Mouse (Mus musculus) midbrain, embryonic 12.5 days (tissue): ENCODE measurements around the gene Gadd45g. TPM values are rescaled to one million over a fixed set of nuclear protein-coding genes. Genes with fewer than 3 reads are reported as not detected.
"Not testable (repeated sequence)": the region's sequence is repeated elsewhere in the genome, so short reads cannot be mapped to it uniquely, and the experiment has no call there.

Experiments
- ATAC-seq: fragments of 200-750 bp; cut with Nextera tagmentation; 2 replicates; pipeline ENCODE4 v1.8.0; 2017; ENCODE audit warnings: low read depth, moderate TSS enrichment, moderate library complexity; ENCODE audit not compliant: low FRiP score
- H3K27ac ChIP-seq: fragments of 300-500 bp; sonication (generic); replicated peaks from 2 replicates; pipeline ENCODE4 v1.5.1; 2016; ENCODE audit warnings: mild to moderate bottlenecking
- H3K27me3 ChIP-seq: fragments of 300-500 bp; sonication (generic); 2 replicates; pipeline ENCODE4 v1.6.1; 2016; ENCODE audit warnings: mild to moderate bottlenecking
- H3K36me3 ChIP-seq: fragments of 300-500 bp; sonication (generic); 2 replicates; pipeline ENCODE4 v1.6.1; 2016
- H3K4me1 ChIP-seq: fragments of 300-500 bp; sonication (generic); 2 replicates; pipeline ENCODE4 v1.6.1; 2016
- H3K4me2 ChIP-seq: fragments of 300-500 bp; sonication (generic); replicated peaks from 2 replicates; pipeline ENCODE4 v1.6.1; 2016; ENCODE audit warnings: mild to moderate bottlenecking, moderate library complexity
- H3K4me3 ChIP-seq: fragments of 300-500 bp; sonication (generic); 2 replicates; pipeline ENCODE4 v1.5.1; 2016; ENCODE audit warnings: mild to moderate bottlenecking
- H3K9ac ChIP-seq: fragments of 300-500 bp; sonication (generic); replicated peaks from 2 replicates; pipeline ENCODE4 v1.6.1; 2016; ENCODE audit warnings: mild to moderate bottlenecking, moderate library complexity
- H3K9me3 ChIP-seq: fragments of 300-500 bp; sonication (generic); 2 replicates; pipeline ENCODE4 v1.6.1; 2016; ENCODE audit warnings: mild to moderate bottlenecking
- WGBS: fragments of 180-500 bp; shearing (Covaris S2); methylation state at CpG from one replicate; pipeline ENCODE4 v1.1.7; 2016; 5-methylcytosine and 5-hydroxymethylcytosine counted together
- polyA plus RNA-seq: library from polyadenylated mRNA; unstranded; fragments of >200 nt; fragmentation: Nextera tagmentation; extraction: Ambion mirVana; gene quantifications from 2 replicates; pipeline ENCODE4 v1.2.1, GENCODE M21; 2016

The Gadd45g gene
- polyA plus RNA-seq, 1 experiment from 2014 or later = 354 TPM

GRCm38 (mm10) chr13:51816559-51817041, 29.9 kb upstream of the Gadd45g start:
- WGBS = 79% methylated on average over 5 of the region's 5 CpGs
- H3K27me3 ChIP-seq = no peaks in the 10 kb centered on the region
- no peak overlapping the region for H3K9ac ChIP-seq
- H3K27ac ChIP-seq = no peak overlapping the region
- H3K4me2 ChIP-seq = no peak overlapping the region
- no peak for ATAC-seq
- peaks cover 21% of the 10 kb centered on the region for H3K4me1 ChIP-seq
- H3K4me3 ChIP-seq = no peak overlapping the region
- no peaks in the 10 kb centered on the region for H3K9me3 ChIP-seq
- H3K36me3 ChIP-seq = no peaks in the 10 kb centered on the region

- Histone ChIP-seq H3K4me3 (no peak overlapping the region), H3K9ac (no peak overlapping the region), H3K27ac (no peak overlapping the region), H3K36me3 (no peaks in the 10 kb centered on the region), H3K9me3 (no peaks in the 10 kb centered on the region), H3K27me3 (no peaks in the 10 kb centered on the region), H3K4me2 (no peak overlapping the region), H3K4me1 (peaks cover 12% of the 10 kb centered on the region)
- ATAC-seq = no peak
- 85% methylated on average over 6 of the region's 6 CpGs for WGBS
Observed at GRCm38 (mm10) chr13:51818170-51818943, 28.1 kb upstream of the Gadd45g start.

DNA sequence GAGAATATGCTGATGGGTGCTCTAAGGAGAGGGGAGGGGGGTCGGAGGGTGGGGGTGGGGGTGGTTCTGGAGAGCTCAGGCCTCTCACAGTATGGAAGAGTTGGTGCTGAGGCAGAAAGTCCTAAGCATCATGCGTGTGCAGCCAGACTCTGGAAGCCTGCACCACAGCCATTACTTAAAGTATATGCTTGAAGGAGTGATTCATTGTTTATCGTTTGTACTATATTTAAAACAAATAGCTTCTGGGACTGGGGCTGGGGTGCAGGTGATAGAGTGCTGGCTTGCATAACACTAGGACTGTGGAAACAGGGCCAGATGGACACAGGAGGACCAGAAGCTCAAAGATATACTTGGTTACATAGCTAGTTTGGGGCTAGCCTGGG, 27.5 kb upstream of the Gadd45g start:
- H3K4me2 ChIP-seq = no peak overlapping the region
- no peaks in the 10 kb centered on the region for H3K36me3 ChIP-seq
- no peak overlapping the region for H3K9ac ChIP-seq
- no peak for ATAC-seq
- H3K27me3 ChIP-seq = no peaks in the 10 kb centered on the region
- WGBS = 77% methylated on average over 3 of the region's 3 CpGs
- no peak overlapping the region for H3K4me3 ChIP-seq
- peaks cover 6% of the 10 kb centered on the region for H3K4me1 ChIP-seq
- no peaks in the 10 kb centered on the region for H3K9me3 ChIP-seq
- H3K27ac ChIP-seq = no peak overlapping the region

DNA sequence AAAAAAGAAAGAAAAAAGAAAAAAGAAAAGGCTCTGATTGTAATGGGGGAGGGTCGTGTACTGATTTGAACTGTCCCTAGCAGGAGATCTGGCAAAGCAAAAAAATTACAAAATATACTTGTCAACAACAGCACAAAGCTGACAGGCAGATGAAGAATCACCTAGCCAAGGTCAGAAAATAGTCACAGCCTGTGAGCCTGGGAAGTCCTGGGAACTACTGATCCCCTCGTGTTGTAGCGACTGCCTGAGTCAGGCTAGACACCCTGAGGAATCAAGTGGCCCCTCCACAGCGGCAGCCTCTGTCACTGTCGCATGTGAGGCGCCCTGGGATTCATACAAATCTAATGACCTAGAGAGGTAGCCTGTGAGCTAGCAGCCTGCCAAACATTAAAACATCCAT, 27.1 kb upstream of the Gadd45g start:
- H3K27ac ChIP-seq = no peak overlapping the region
- H3K4me1 ChIP-seq = peaks cover 2% of the 10 kb centered on the region
- no peaks in the 10 kb centered on the region for H3K36me3 ChIP-seq
- no peak overlapping the region for H3K4me2 ChIP-seq
- H3K9me3 ChIP-seq = no peaks in the 10 kb centered on the region
- WGBS = 83% methylated on average over 6 of the region's 6 CpGs
- H3K4me3 ChIP-seq = no peak overlapping the region
- ATAC-seq = no peak
- no peak overlapping the region for H3K9ac ChIP-seq
- H3K27me3 ChIP-seq = no peaks in the 10 kb centered on the region

DNA sequence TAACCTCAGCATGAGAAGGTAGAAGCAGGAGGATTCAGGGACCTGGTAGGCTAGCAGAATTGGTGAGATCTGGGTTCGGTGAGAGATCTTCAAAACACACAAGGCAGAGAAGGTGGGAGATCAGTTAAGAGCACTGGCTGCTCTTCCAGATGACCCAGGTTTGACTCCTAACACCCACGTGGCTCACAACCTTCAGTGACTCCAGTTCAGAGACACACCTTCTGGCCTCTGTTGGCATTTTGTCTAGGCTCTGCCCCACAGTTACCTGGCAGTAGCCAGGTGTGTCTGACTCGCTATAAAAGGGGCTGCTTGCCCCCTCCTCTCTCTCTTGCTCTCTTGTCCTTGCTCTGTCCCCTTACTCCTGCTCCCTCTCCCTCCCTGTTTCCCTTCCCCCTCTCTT, 24.5 kb upstream of the Gadd45g start:
- no peak overlapping the region for H3K4me3 ChIP-seq
- ATAC-seq = no peak
- H3K27me3 ChIP-seq = no peaks in the 10 kb centered on the region
- no peak overlapping the region for H3K9ac ChIP-seq
- no peak overlapping the region for H3K27ac ChIP-seq
- H3K9me3 ChIP-seq = no peaks in the 10 kb centered on the region
- WGBS = 73% methylated on average over 3 of the region's 3 CpGs
- no peaks in the 10 kb centered on the region for H3K36me3 ChIP-seq
- H3K4me1 ChIP-seq = no peaks in the 10 kb centered on the region
- no peak overlapping the region for H3K4me2 ChIP-seq

DNA sequence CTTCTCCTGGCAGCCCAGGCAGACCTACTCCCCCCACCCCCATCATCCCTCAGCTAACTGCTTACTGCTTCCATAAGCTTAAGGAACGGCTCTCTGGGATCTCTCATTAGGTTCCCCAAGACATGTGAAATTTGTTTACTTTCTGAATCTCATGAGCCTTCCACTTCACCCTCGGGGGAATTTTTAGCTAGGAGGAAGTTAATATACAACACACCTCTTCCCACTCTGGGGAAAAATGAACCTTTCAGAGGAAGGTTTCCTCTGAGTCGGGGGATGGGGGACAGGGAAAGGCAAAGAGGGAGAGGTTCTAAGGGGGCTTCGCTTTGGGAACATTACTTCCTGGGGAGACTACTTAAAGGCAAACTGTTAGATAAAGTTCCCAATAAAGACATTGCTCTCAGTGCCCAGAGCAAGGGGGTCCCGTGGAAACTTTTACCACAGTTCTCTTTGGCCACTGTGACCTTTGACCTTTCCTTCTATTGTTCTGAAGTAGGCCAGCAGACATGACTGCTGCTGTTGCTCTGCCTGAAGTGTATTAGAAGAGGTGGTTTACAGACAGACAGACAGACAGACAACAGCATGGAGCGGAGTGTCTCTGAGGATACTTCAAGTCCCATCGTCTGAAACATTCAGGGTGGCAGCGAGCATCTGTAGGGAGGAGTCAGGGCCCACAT, 22.5 kb upstream of the Gadd45g start:
- 48% methylated on average over 8 of the region's 8 CpGs for WGBS
- no peak for ATAC-seq
- no peak overlapping the region for H3K4me2 ChIP-seq
- H3K36me3 ChIP-seq = no peaks in the 10 kb centered on the region
- H3K9me3 ChIP-seq = no peaks in the 10 kb centered on the region
- H3K4me1 ChIP-seq = no peaks in the 10 kb centered on the region
- no peak overlapping the region for H3K9ac ChIP-seq
- no peak overlapping the region for H3K4me3 ChIP-seq
- H3K27me3 ChIP-seq = no peaks in the 10 kb centered on the region
- no peak overlapping the region for H3K27ac ChIP-seq

- no peak for ATAC-seq
- no peaks in the 10 kb centered on the region for H3K36me3 ChIP-seq
- H3K4me3 ChIP-seq = no peak overlapping the region
- peaks cover 6% of the 10 kb centered on the region for H3K4me1 ChIP-seq
- H3K27me3 ChIP-seq = peaks cover 40% of the 10 kb centered on the region
- H3K4me2 ChIP-seq = no peak overlapping the region
- H3K9me3 ChIP-seq = no peaks in the 10 kb centered on the region
- no peak overlapping the region for H3K9ac ChIP-seq
- WGBS = 25% methylated on average over 10 of the region's 10 CpGs
- no peak overlapping the region for H3K27ac ChIP-seq
Observed at GRCm38 (mm10) chr13:51830744-51831450, 15.6 kb upstream of the Gadd45g start.

- Histone ChIP-seq H3K27me3 (peaks cover 52% of the 10 kb centered on the region), H3K27ac (no peak overlapping the region), H3K9me3 (no peaks in the 10 kb centered on the region), H3K4me1 (peaks cover 6% of the 10 kb centered on the region), H3K4me3 (no peak overlapping the region), H3K36me3 (no peaks in the 10 kb centered on the region), H3K9ac (no peak overlapping the region), H3K4me2 (no peak overlapping the region)
- no peak for ATAC-seq
- 93% methylated on average over 6 of the region's 6 CpGs for WGBS
Observed at GRCm38 (mm10) chr13:51832491-51832890, 14.0 kb upstream of the Gadd45g start.

DNA sequence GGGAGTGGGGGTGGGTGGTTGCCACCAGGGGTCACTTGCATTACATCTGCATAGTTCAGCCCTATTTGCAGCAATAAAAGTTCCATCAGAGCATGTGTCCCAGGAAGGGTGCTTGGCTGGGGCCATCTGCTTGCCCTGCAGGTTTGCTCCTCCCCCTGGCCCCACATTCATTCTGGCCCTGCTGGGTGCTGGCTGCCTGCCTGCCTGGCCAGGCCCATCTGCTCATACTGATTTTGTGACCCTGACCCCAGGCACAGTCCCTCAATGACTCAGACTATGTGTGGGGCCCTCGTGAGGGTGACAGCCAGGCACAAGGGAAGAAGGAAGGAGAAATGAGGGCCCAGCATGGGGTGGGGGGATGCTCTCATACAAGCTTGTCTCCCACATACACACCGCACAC, 12.9 kb upstream of the Gadd45g start:
- H3K27ac ChIP-seq = no peak overlapping the region

DNA sequence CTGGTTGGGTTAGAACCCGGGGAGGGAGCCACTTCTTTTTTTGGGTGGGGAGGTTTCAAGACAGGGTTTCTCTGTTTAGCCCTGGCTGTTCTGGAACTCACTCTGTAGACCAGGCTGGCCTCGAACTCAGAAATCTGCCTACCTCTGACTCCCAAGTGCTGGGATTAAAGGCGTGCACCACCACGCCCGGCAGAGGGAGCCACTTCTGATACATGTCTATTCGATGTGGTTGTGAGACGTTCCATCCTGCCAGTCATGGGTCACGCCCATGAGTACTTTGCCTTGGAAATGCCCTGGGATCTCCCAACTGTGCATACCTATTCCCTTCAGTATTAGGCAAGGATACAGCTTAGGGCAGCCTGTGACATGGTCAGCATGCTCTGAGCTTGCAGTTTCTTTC, 12.5 kb upstream of the Gadd45g start:
- ATAC-seq = not testable (repeated sequence)
- peaks cover 67% of the 10 kb centered on the region for H3K27me3 ChIP-seq
- 67% methylated on average over 8 of the region's 8 CpGs for WGBS

More for the DNA sequence above, 12.9 kb upstream of the Gadd45g start:
- ATAC-seq = no peak
- H3K4me3 ChIP-seq = no peak overlapping the region
- H3K4me1 ChIP-seq = peaks cover 6% of the 10 kb centered on the region
- 44% methylated on average over 2 of the region's 2 CpGs for WGBS
- no peaks in the 10 kb centered on the region for H3K9me3 ChIP-seq
- no peak overlapping the region for H3K4me2 ChIP-seq
- H3K36me3 ChIP-seq = no peaks in the 10 kb centered on the region
- H3K27me3 ChIP-seq = peaks cover 63% of the 10 kb centered on the region
- H3K9ac ChIP-seq = no peak overlapping the region

GRCm38 (mm10) chr13:51834520-51834919, 12.0 kb upstream of the Gadd45g start:
- Histone ChIP-seq H3K4me2 (no peak overlapping the region), H3K4me1 (peaks cover 6% of the 10 kb centered on the region), H3K4me3 (no peak overlapping the region), H3K9ac (no peak overlapping the region), H3K27ac (no peak overlapping the region), H3K9me3 (no peaks in the 10 kb centered on the region), H3K36me3 (no peaks in the 10 kb centered on the region), H3K27me3 (peaks cover 72% of the 10 kb centered on the region)
- ATAC-seq = no peak
- 70% methylated on average over 2 of the region's 2 CpGs for WGBS

More for the DNA sequence above, 12.5 kb upstream of the Gadd45g start:
- H3K36me3 ChIP-seq, H3K27ac ChIP-seq, H3K9ac ChIP-seq, H3K9me3 ChIP-seq, H3K4me1 ChIP-seq, H3K4me3 ChIP-seq, H3K4me2 ChIP-seq: not testable (repeated sequence)

GRCm38 (mm10) chr13:51835208-51835607, 11.3 kb upstream of the Gadd45g start:
- not testable (repeated sequence) for H3K9me3 ChIP-seq, H3K27ac ChIP-seq, H3K4me1 ChIP-seq, ATAC-seq, H3K4me2 ChIP-seq, H3K4me3 ChIP-seq, H3K9ac ChIP-seq, H3K36me3 ChIP-seq
- 87% methylated on average over 4 of the region's 4 CpGs for WGBS
- H3K27me3 ChIP-seq = peaks cover 79% of the 10 kb centered on the region
